Comparison of ENCODE assay signal across 10 mouse cellular contexts in the genomic region with DNA sequence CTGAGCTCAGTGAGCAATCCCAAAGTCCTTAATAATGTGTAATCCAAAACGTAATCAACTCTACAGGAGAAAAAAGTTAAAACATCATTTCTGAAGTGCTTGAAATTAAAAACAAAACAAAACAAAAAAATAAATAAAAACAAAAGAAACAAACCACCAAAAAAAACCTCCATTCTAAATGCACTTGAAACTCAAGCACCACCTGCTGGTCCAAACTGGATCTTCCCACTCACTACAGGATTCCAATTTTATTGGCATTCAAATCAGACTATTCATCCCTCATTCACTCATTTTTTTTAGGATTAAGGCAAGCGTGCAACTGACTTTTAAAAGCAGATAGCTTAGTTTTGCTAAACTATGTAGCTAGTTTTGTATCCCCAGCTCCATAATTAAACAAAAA.
DNase-seq lines count a peak whose midpoint lies in the region; ATAC-seq and TF ChIP-seq lines count a peak whose summit lies in the region.
"Had no signal": no experiment of that assay in that cellular context is flagged by ENCODE, and none has a peak within 500 bp of the region (broad histone marks: within the 10 kb centered on the region; RNA-seq: fewer than 3 reads in every experiment).

No protein-coding gene starts in this region.

- no peak for TF ChIP-seq POLR2A in cortical plate, adult 2 months (IDR thresholded peaks at IDR 0.05; ENCODE audit: extremely low read depth, insufficient read depth, low read length)

- H3K27ac ChIP-seq in kidney, embryonic 16.5 days (ENCODE audit: low read length) = no peak overlapping the region
- 0 out of 2 replicates have a peak overlapping the region, but pooled peaks have one; percentile 59 for H3K27ac ChIP-seq in cortical plate, adult 2 months (ENCODE audit: insufficient read depth, low read length)
- no peak overlapping the region for H3K27ac ChIP-seq in liver, embryonic 12.5 days
- H3K27ac ChIP-seq: hindbrain, embryonic 15.5 days; liver, embryonic 14.5 days had no signal

- peak; percentile 17 for DNase-seq in cerebellum, adult 8-10 months
- no peak for DNase-seq in cerebellum, adult 9-11 months
- DNase-seq in kidney, postnatal 10 days = peak; percentile 24
- peak; percentile 8 for DNase-seq in 3T3-L1 (ENCODE audit: low read depth, low spot score)
- DNase-seq in frontal cortex, postnatal 14 days (ENCODE audit: low spot score in 2 of 2) = no peak

- no peak overlapping the region for H3K9ac ChIP-seq in kidney, embryonic 16.5 days (replicated peaks; ENCODE audit: low read length)
- no peak overlapping the region for H3K9ac ChIP-seq in liver, embryonic 12.5 days
- H3K9ac ChIP-seq: hindbrain, embryonic 15.5 days; liver, embryonic 14.5 days had no signal

- H3K27me3 ChIP-seq in kidney, embryonic 16.5 days (ENCODE audit: insufficient read depth, low read length) = no peaks in the 10 kb centered on the region
- no peaks in the 10 kb centered on the region for H3K27me3 ChIP-seq in liver, embryonic 12.5 days (replicated peaks)
- H3K27me3 ChIP-seq: hindbrain, embryonic 15.5 days had no signal

- H3K4me3 ChIP-seq in kidney, embryonic 16.5 days (ENCODE audit: low read length) = no peak overlapping the region
- H3K4me3 ChIP-seq in cortical plate, adult 2 months (ENCODE audit: insufficient read depth, low read length) = no peak overlapping the region
- H3K4me3 ChIP-seq in liver, embryonic 12.5 days = no peak overlapping the region
- H3K4me3 ChIP-seq: hindbrain, embryonic 15.5 days had no signal

- H3K9me3 ChIP-seq in kidney, embryonic 16.5 days (ENCODE audit: low read length) = no peaks in the 10 kb centered on the region
- no peaks in the 10 kb centered on the region for H3K9me3 ChIP-seq in liver, embryonic 12.5 days (replicated peaks)
- H3K9me3 ChIP-seq: hindbrain, embryonic 15.5 days had no signal

- WGBS in kidney, embryonic 16.5 days = 40% methylated on average over 2 of the region's 2 CpGs
- WGBS in liver, embryonic 12.5 days (ENCODE audit: insufficient replicate concordance) = 21% methylated on average over 2 of the region's 2 CpGs

- no peak for TF ChIP-seq CTCF in cortical plate, adult 2 months (IDR thresholded peaks at IDR 0.05; ENCODE audit: extremely low read depth, insufficient read depth, low read length)

- no peaks in the 10 kb centered on the region for H3K4me1 ChIP-seq in kidney, embryonic 16.5 days (ENCODE audit: insufficient read depth, low read length)
- H3K4me1 ChIP-seq in cortical plate, adult 2 months (ENCODE audit: control insufficient read depth, insufficient read depth, low read length) = peaks cover 2% of the 10 kb centered on the region; the same call in 1 of the 2 replicates
- H3K4me1 ChIP-seq in liver, embryonic 12.5 days = no peaks in the 10 kb centered on the region
- H3K4me1 ChIP-seq: hindbrain, embryonic 15.5 days had no signal

- H3K4me2 ChIP-seq in kidney, embryonic 16.5 days (replicated peaks; ENCODE audit: low read depth, low read length) = no peak overlapping the region
- no peak overlapping the region for H3K4me2 ChIP-seq in liver, embryonic 12.5 days
- H3K4me2 ChIP-seq: hindbrain, embryonic 15.5 days had no signal

- ATAC-seq in kidney, embryonic 16.5 days (ENCODE audit: low FRiP score, low TSS enrichment) = no peak
- no peak for ATAC-seq in liver, embryonic 12.5 days

- no peaks in the 10 kb centered on the region for H3K36me3 ChIP-seq in kidney, embryonic 16.5 days (ENCODE audit: insufficient read depth, low read length)
- no peaks in the 10 kb centered on the region for H3K36me3 ChIP-seq in liver, embryonic 12.5 days
- H3K36me3 ChIP-seq: hindbrain, embryonic 15.5 days had no signal

Comparison
In these comparisons a context has a peak if more than half of its experiments do, and no peak if none do; other contexts are left out.
1. DNase-seq: peak in cerebellum, adult 8-10 months (single experiment), kidney, postnatal 10 days (single experiment) and 3T3-L1 (single experiment); none in cerebellum, adult 9-11 months (single experiment) and frontal cortex, postnatal 14 days (0 of 2).